Mouse (Mus musculus): ENCODE results near the gene Uevld.

- TF ChIP-seq CTCF (IDR thresholded peaks at IDR 0.05; ENCODE audit: low read depth, low read length) (no peak), POLR2A (IDR thresholded peaks at IDR 0.05; ENCODE audit: extremely low read depth, insufficient read depth, low read length) (no peak)
Observed at GRCm38 (mm10) chr7:46879851-46880250, 78.5 kb downstream of the Uevld start.

Measured in liver, adult 2 months (tissue).